Mouse (Mus musculus): ENCODE measurements around the gene Prss41. TPM values are rescaled to one million over a fixed set of nuclear protein-coding genes. Genes with fewer than 3 reads are reported as not detected.

Gene Prss41
- polyA plus RNA-seq, 1 experiment, result 0.02 TPM

- Histone ChIP-seq H3K4me3 (ENCODE audit: insufficient read depth, poor library complexity, severe bottlenecking) (no peak overlapping the region), H3K36me3 (ENCODE audit: control insufficient read depth, insufficient read depth) (no peaks in the 10 kb centered on the region), H3K79me2 (ENCODE audit: control insufficient read depth, insufficient read depth) (no peaks in the 10 kb centered on the region), H3ac (ENCODE audit: control insufficient read depth, insufficient read length, low read depth) (no peak overlapping the region), H3K79me3 (ENCODE audit: low read depth) (no peaks in the 10 kb centered on the region), H3K27me3 (ENCODE audit: control insufficient read depth, insufficient read depth, insufficient read length) (peaks cover 16% of the 10 kb centered on the region)
- TF ChIP-seq CTCF (IDR thresholded peaks at IDR 0.05; ENCODE audit: control insufficient read depth, insufficient read depth, insufficient read length) (no peak), MAX (IDR thresholded peaks at IDR 0.05) (no peak), USF1 (IDR thresholded peaks at IDR 0.05; ENCODE audit: low read depth) (no peak), FOSL1 (IDR thresholded peaks at IDR 0.05; ENCODE audit: insufficient read depth, low read length, poor library complexity, severe bottlenecking) (no peak), CEBPB (IDR thresholded peaks at IDR 0.05; ENCODE audit: low read depth) (no peak), MYOD1 (IDR thresholded peaks at IDR 0.05; ENCODE audit: control insufficient read depth, insufficient read length, low read depth) (no peak), MYOG (IDR thresholded peaks at IDR 0.05; ENCODE audit: control insufficient read depth, extremely low read depth, insufficient read length) (no peak)
Observed at GRCm38 (mm10) chr17:23868513-23868912, 24.5 kb upstream of the Prss41 start.

GRCm38 (mm10) chr17:23867756-23868155 lies 23.8 kb upstream of the Prss41 start, which contains the start of gene Prss21:
TSS of gene Prss21 (plus strand) at chr17:23868056.
- Histone ChIP-seq H3K36me3 (ENCODE audit: control insufficient read depth, insufficient read depth) (no peaks in the 10 kb centered on the region), H3K4me3 (ENCODE audit: insufficient read depth, poor library complexity, severe bottlenecking) (no peak within 1 kb of the TSS), H3K27me3 (ENCODE audit: control insufficient read depth, insufficient read depth, insufficient read length) (peaks cover 16% of the 10 kb centered on the region), H3K79me2 (ENCODE audit: control insufficient read depth, insufficient read depth) (no peaks in the 10 kb centered on the region), H3K79me3 (ENCODE audit: low read depth) (no peaks in the 10 kb centered on the region), H3ac (ENCODE audit: control insufficient read depth, insufficient read length, low read depth) (no peak within 1 kb of the TSS)
- TF ChIP-seq CEBPB (IDR thresholded peaks at IDR 0.05; ENCODE audit: low read depth), result no peak
- TF ChIP-seq MYOD1 (IDR thresholded peaks at IDR 0.05; ENCODE audit: control insufficient read depth, insufficient read length, low read depth), result no peak
- no peak for TF ChIP-seq MYOG (IDR thresholded peaks at IDR 0.05; ENCODE audit: control insufficient read depth, extremely low read depth, insufficient read length)
- TF ChIP-seq MAX (IDR thresholded peaks at IDR 0.05), result no peak
- no peak for TF ChIP-seq FOSL1 (IDR thresholded peaks at IDR 0.05; ENCODE audit: insufficient read depth, low read length, poor library complexity, severe bottlenecking)
- TF ChIP-seq CTCF (IDR thresholded peaks at IDR 0.05; ENCODE audit: control insufficient read depth, insufficient read depth, insufficient read length), result no peak
- TF ChIP-seq USF1 (IDR thresholded peaks at IDR 0.05; ENCODE audit: low read depth), result no peak

GRCm38 (mm10) chr17:23862926-23863325 lies 19.0 kb upstream of the Prss41 start:
- H3K79me2 ChIP-seq (ENCODE audit: control insufficient read depth, insufficient read depth), result no peaks in the 10 kb centered on the region
- no peak for TF ChIP-seq CTCF (IDR thresholded peaks at IDR 0.05; ENCODE audit: control insufficient read depth, insufficient read depth, insufficient read length)
- no peak for TF ChIP-seq USF1 (IDR thresholded peaks at IDR 0.05; ENCODE audit: low read depth)
- TF ChIP-seq CEBPB (IDR thresholded peaks at IDR 0.05; ENCODE audit: low read depth), result no peak
- no peak for TF ChIP-seq MYOG (IDR thresholded peaks at IDR 0.05; ENCODE audit: control insufficient read depth, extremely low read depth, insufficient read length)
- no peak for TF ChIP-seq MYOD1 (IDR thresholded peaks at IDR 0.05; ENCODE audit: control insufficient read depth, insufficient read length, low read depth)
- TF ChIP-seq MAX (IDR thresholded peaks at IDR 0.05), result no peak
- no peak for TF ChIP-seq FOSL1 (IDR thresholded peaks at IDR 0.05; ENCODE audit: insufficient read depth, low read length, poor library complexity, severe bottlenecking)
- no peaks in the 10 kb centered on the region for H3K79me3 ChIP-seq (ENCODE audit: low read depth)
- peaks cover 3% of the 10 kb centered on the region for H3K27me3 ChIP-seq (ENCODE audit: control insufficient read depth, insufficient read depth, insufficient read length)
- no peaks in the 10 kb centered on the region for H3K36me3 ChIP-seq (ENCODE audit: control insufficient read depth, insufficient read depth)
- H3K4me3 ChIP-seq (ENCODE audit: insufficient read depth, poor library complexity, severe bottlenecking), result no peak overlapping the region
- H3ac ChIP-seq (ENCODE audit: control insufficient read depth, insufficient read length, low read depth), result no peak overlapping the region

DNA sequence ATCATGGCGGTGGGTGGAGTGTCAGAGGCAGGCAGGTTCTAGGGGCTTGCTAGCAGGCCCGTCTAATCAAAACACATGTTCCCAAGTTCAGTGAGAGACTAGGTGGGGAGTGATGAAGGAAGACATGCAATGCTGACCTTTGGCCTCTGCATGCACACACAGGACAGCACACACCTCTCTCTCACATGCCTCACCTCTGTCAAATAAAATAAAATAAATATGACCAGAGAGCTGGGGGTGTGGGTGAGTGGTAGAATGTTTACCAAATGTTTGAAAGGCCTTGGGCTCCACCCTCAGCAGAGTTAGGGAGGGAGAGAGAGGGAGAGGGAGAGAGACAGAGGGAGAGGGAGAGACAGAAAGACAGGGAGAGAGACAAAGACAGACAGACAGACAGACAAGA lies 13.9 kb upstream of the Prss41 start:
- no peak overlapping the region for H3K4me3 ChIP-seq (ENCODE audit: insufficient read depth, poor library complexity, severe bottlenecking)
- H3K36me3 ChIP-seq (ENCODE audit: control insufficient read depth, insufficient read depth), result no peaks in the 10 kb centered on the region
- no peaks in the 10 kb centered on the region for H3K79me2 ChIP-seq (ENCODE audit: control insufficient read depth, insufficient read depth)

GRCm38 (mm10) chr17:23857193-23857592 lies 13.2 kb upstream of the Prss41 start:
- Histone ChIP-seq H3K4me3 (ENCODE audit: insufficient read depth, poor library complexity, severe bottlenecking) (no peak overlapping the region), H3ac (ENCODE audit: control insufficient read depth, insufficient read length, low read depth) (no peak overlapping the region), H3K79me3 (ENCODE audit: low read depth) (no peaks in the 10 kb centered on the region), H3K27me3 (ENCODE audit: control insufficient read depth, insufficient read depth, insufficient read length) (no peaks in the 10 kb centered on the region), H3K36me3 (ENCODE audit: control insufficient read depth, insufficient read depth) (no peaks in the 10 kb centered on the region), H3K79me2 (ENCODE audit: control insufficient read depth, insufficient read depth) (no peaks in the 10 kb centered on the region)
- no peak for TF ChIP-seq MYOG (IDR thresholded peaks at IDR 0.05; ENCODE audit: control insufficient read depth, extremely low read depth, insufficient read length)
- no peak for TF ChIP-seq MYOD1 (IDR thresholded peaks at IDR 0.05; ENCODE audit: control insufficient read depth, insufficient read length, low read depth)
- no peak for TF ChIP-seq CTCF (IDR thresholded peaks at IDR 0.05; ENCODE audit: control insufficient read depth, insufficient read depth, insufficient read length)
- no peak for TF ChIP-seq USF1 (IDR thresholded peaks at IDR 0.05; ENCODE audit: low read depth)
- no peak for TF ChIP-seq CEBPB (IDR thresholded peaks at IDR 0.05; ENCODE audit: low read depth)
- no peak for TF ChIP-seq MAX (IDR thresholded peaks at IDR 0.05)
- no peak for TF ChIP-seq FOSL1 (IDR thresholded peaks at IDR 0.05; ENCODE audit: insufficient read depth, low read length, poor library complexity, severe bottlenecking)

More for the DNA sequence above, 13.9 kb upstream of the Prss41 start:
- no peaks in the 10 kb centered on the region for H3K79me3 ChIP-seq (ENCODE audit: low read depth)
- TF ChIP-seq USF1 (IDR thresholded peaks at IDR 0.05; ENCODE audit: low read depth) (no peak), CEBPB (IDR thresholded peaks at IDR 0.05; ENCODE audit: low read depth) (no peak), MAX (IDR thresholded peaks at IDR 0.05) (no peak), MYOD1 (IDR thresholded peaks at IDR 0.05; ENCODE audit: control insufficient read depth, insufficient read length, low read depth) (no peak), MYOG (IDR thresholded peaks at IDR 0.05; ENCODE audit: control insufficient read depth, extremely low read depth, insufficient read length) (no peak), CTCF (IDR thresholded peaks at IDR 0.05; ENCODE audit: control insufficient read depth, insufficient read depth, insufficient read length) (no peak), FOSL1 (IDR thresholded peaks at IDR 0.05; ENCODE audit: insufficient read depth, low read length, poor library complexity, severe bottlenecking) (no peak)
- H3K27me3 ChIP-seq (ENCODE audit: control insufficient read depth, insufficient read depth, insufficient read length), result no peaks in the 10 kb centered on the region
- no peak overlapping the region for H3ac ChIP-seq (ENCODE audit: control insufficient read depth, insufficient read length, low read depth)

All from C2C12 (cell line).